Mouse (Mus musculus) neural tube, embryonic 12.5 days (tissue): ENCODE results near the gene Smim14. TPM values are rescaled to one million over a fixed set of nuclear protein-coding genes. Genes with fewer than 3 reads are reported as not detected.
A peak's percentile ranks its signal among the peaks of the same experiment; 100 is the strongest.

ENCODE experiments used
- ATAC-seq: fragments of 200-750 bp; cut with Nextera tagmentation; 2 replicates; pipeline ENCODE4 v1.8.0; 2017; ENCODE audit warnings: low read depth, mild to moderate bottlenecking, moderate TSS enrichment, moderate library complexity; ENCODE audit not compliant: low FRiP score
- H3K27ac ChIP-seq: fragments of 300-500 bp; sonication (generic); 2 replicates; pipeline ENCODE4 v1.5.1; 2016
- H3K27me3 ChIP-seq: fragments of 300-500 bp; sonication (generic); replicated peaks from 2 replicates; pipeline ENCODE4 v1.6.1; 2016; ENCODE audit warnings: mild to moderate bottlenecking
- H3K36me3 ChIP-seq: fragments of 300-500 bp; sonication (generic); 2 replicates; pipeline ENCODE4 v1.6.1; 2016; ENCODE audit warnings: mild to moderate bottlenecking
- H3K4me1 ChIP-seq: fragments of 300-500 bp; sonication (generic); 2 replicates; pipeline ENCODE4 v1.6.1; 2016
- H3K4me2 ChIP-seq: fragments of 300-500 bp; sonication (generic); replicated peaks from 2 replicates; pipeline ENCODE4 v1.6.1; 2016; ENCODE audit warnings: mild to moderate bottlenecking
- H3K4me3 ChIP-seq: fragments of 300-500 bp; sonication (generic); 2 replicates; pipeline ENCODE4 v1.5.1; 2016
- H3K9ac ChIP-seq: fragments of 300-500 bp; sonication (generic); 2 replicates; pipeline ENCODE4 v1.6.1; 2016; ENCODE audit warnings: mild to moderate bottlenecking
- H3K9me3 ChIP-seq: fragments of 300-500 bp; sonication (generic); 2 replicates; pipeline ENCODE4 v1.6.1; 2016; ENCODE audit warnings: mild to moderate bottlenecking
- WGBS: fragments of 180-500 bp; shearing (Covaris S2); methylation state at CpG from one replicate; pipeline ENCODE4 v1.1.7; 2016; 5-methylcytosine and 5-hydroxymethylcytosine counted together
- polyA plus RNA-seq: library from polyadenylated mRNA; unstranded; fragments of >200 nt; fragmentation: Nextera tagmentation; extraction: Ambion mirVana; gene quantifications from 2 replicates; pipeline ENCODE4 v1.2.1, GENCODE M21; 2016

The Smim14 gene
- polyA plus RNA-seq, 1 experiment from 2014 or later = 148 TPM

- WGBS = 88% methylated on average over 3 of the region's 3 CpGs
- ATAC-seq = no peak
- no peaks in the 10 kb centered on the region for H3K36me3 ChIP-seq
- no peak overlapping the region for H3K27ac ChIP-seq
- H3K4me1 ChIP-seq = no peaks in the 10 kb centered on the region
- no peaks in the 10 kb centered on the region for H3K27me3 ChIP-seq
- no peak overlapping the region for H3K9ac ChIP-seq
- no peak overlapping the region for H3K4me2 ChIP-seq
- H3K4me3 ChIP-seq = no peak overlapping the region
- no peaks in the 10 kb centered on the region for H3K9me3 ChIP-seq
Measured at GRCm38 (mm10) chr5:65513506-65513905, 23.5 kb downstream of the Smim14 start.

- Histone ChIP-seq H3K27ac (no peak overlapping the region), H3K4me1 (no peaks in the 10 kb centered on the region), H3K36me3 (no peaks in the 10 kb centered on the region), H3K4me2 (no peak overlapping the region), H3K9ac (no peak overlapping the region), H3K9me3 (no peaks in the 10 kb centered on the region), H3K4me3 (no peak overlapping the region), H3K27me3 (no peaks in the 10 kb centered on the region)
- ATAC-seq = no peak
- 82% methylated on average over 8 of the region's 8 CpGs for WGBS
Measured at GRCm38 (mm10) chr5:65508395-65508794, 28.6 kb downstream of the Smim14 start.

GRCm38 (mm10) chr5:65505786-65506185 is 31.2 kb downstream of the Smim14 start:
- H3K4me1 ChIP-seq = no peaks in the 10 kb centered on the region
- no peaks in the 10 kb centered on the region for H3K36me3 ChIP-seq
- no peak for ATAC-seq
- H3K27me3 ChIP-seq = no peaks in the 10 kb centered on the region
- no peaks in the 10 kb centered on the region for H3K9me3 ChIP-seq
- no peak overlapping the region for H3K9ac ChIP-seq
- WGBS = 9% methylated on average over 8 of the region's 8 CpGs
- no peak overlapping the region for H3K27ac ChIP-seq
- H3K4me2 ChIP-seq = peak overlapping the region; percentile 40
- no peak overlapping the region for H3K4me3 ChIP-seq

GRCm38 (mm10) chr5:65501407-65501806 is 35.6 kb downstream of the Smim14 start:
- H3K4me3 ChIP-seq = no peak overlapping the region
- ATAC-seq = no peak
- no peak overlapping the region for H3K4me2 ChIP-seq
- H3K9me3 ChIP-seq = no peaks in the 10 kb centered on the region
- WGBS = 90% methylated on average over 9 of the region's 9 CpGs
- H3K27me3 ChIP-seq = no peaks in the 10 kb centered on the region
- no peak overlapping the region for H3K27ac ChIP-seq
- no peaks in the 10 kb centered on the region for H3K4me1 ChIP-seq
- no peaks in the 10 kb centered on the region for H3K36me3 ChIP-seq
- H3K9ac ChIP-seq = no peak overlapping the region

- H3K9ac ChIP-seq = no peak overlapping the region
- H3K4me3 ChIP-seq = no peak overlapping the region
- no peaks in the 10 kb centered on the region for H3K36me3 ChIP-seq
- H3K27me3 ChIP-seq = no peaks in the 10 kb centered on the region
- no peaks in the 10 kb centered on the region for H3K9me3 ChIP-seq
- no peak for ATAC-seq
- no peaks in the 10 kb centered on the region for H3K4me1 ChIP-seq
- H3K4me2 ChIP-seq = no peak overlapping the region
- no peak overlapping the region for H3K27ac ChIP-seq
- WGBS = 85% methylated on average over 7 of the region's 7 CpGs
Measured at GRCm38 (mm10) chr5:65500231-65500630, 36.8 kb downstream of the Smim14 start.

GRCm38 (mm10) chr5:65492716-65493531 is 44.1 kb downstream of the Smim14 start, which contains the start of gene Gm43552:
Gene Gm43552, minus strand, starts transcription at chr5:65492833.
- peak within 1 kb of the TSS; percentile 84 for H3K27ac ChIP-seq
- H3K9me3 ChIP-seq = no peaks in the 10 kb centered on the region
- H3K9ac ChIP-seq = peak within 1 kb of the TSS; percentile 96

DNA sequence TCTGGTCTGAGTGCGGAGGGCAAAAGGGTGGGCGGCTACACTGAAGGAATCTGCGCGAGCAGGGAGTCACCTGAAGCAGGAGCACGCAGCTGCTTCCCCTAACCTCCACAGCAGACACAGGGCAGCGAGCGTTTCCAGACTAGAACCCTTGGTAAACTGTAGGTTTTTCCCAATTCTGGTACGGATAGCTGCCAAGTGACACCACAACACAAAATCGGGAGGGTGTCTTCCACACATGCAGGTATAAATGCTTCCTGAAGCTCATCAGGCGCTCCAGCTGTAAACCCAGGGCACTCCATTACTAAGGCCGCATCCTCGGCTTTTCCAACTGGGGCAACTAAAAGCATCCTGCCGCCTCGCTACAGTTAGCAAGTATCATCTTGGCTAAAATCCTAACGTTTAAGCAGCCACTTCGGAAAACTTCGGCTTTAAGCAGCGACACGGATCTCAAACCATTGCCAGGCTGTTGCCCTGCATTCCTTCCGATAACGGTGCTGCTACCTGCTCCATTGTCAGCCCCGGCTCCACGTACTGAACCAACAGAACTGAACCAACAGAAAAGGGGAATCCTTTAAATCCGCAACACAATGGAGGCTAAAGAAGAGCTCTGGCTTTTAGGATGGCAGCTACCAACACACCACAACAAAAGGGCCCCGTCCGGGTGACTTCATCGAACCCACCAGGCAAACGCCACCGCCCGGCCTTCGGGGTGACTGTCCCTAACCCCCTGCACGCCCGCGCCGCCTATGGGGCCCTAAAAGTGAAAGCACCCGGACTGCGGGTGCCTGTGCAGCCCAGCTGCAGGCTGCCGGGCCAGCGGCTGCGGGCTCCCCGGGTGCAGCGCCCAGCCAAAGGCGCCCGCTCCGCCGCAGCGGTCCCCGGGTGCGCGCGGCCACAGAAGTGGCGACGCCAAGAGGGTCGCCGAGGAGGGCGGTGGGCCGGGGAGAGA is 44.9 kb downstream of the Smim14 start:
- H3K4me3 ChIP-seq = peak overlapping the region; percentile 92
- H3K27ac ChIP-seq = peak overlapping the region; percentile 84
- no peaks in the 10 kb centered on the region for H3K36me3 ChIP-seq
- H3K4me2 ChIP-seq = peak overlapping the region; percentile 85
- WGBS = 1% methylated on average over 43 of the region's 57 CpGs
- peaks cover 6% of the 10 kb centered on the region for H3K4me1 ChIP-seq
- peak overlapping the region; percentile 96 for H3K9ac ChIP-seq
- H3K27me3 ChIP-seq = no peaks in the 10 kb centered on the region
- ATAC-seq = peak; percentile 88
- H3K9me3 ChIP-seq = no peaks in the 10 kb centered on the region

More at GRCm38 (mm10) chr5:65492716-65493531, 44.1 kb downstream of the Smim14 start, which contains the start of gene Gm43552:
- H3K27me3 ChIP-seq = no peaks in the 10 kb centered on the region
- peaks cover 6% of the 10 kb centered on the region for H3K4me1 ChIP-seq
- peak within 1 kb of the TSS; percentile 92 for H3K4me3 ChIP-seq
- H3K36me3 ChIP-seq = no peaks in the 10 kb centered on the region
- WGBS = under 1% methylated on average over 68 of the region's 69 CpGs
- H3K4me2 ChIP-seq = peak within 1 kb of the TSS; percentile 85
- peak; percentile 97 for ATAC-seq

DNA sequence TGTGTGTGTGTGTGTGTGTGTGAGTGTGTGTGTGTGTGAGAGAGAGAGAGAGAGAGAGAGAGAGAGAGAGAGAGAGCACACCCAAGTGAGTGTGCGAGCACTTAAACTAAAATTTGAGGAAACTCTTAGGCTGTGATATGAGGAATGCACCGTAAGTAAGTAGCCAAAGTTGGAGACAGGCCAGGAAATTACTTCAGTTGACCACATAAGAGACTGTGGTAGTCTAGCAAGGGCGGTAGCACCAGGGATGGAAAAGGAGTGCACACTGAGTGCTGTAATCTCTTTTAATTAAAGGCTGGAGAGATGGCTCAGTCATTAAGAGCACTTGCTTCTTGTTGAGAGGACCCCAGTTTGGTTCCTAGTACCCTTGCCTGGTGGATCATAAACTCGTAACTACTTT is 47.2 kb downstream of the Smim14 start:
- H3K4me3 ChIP-seq = no peak overlapping the region
- no peaks in the 10 kb centered on the region for H3K9me3 ChIP-seq
- 89% methylated on average over 4 of the region's 4 CpGs for WGBS
- peaks cover 6% of the 10 kb centered on the region for H3K4me1 ChIP-seq
- no peaks in the 10 kb centered on the region for H3K36me3 ChIP-seq
- H3K9ac ChIP-seq = no peak overlapping the region
- H3K27me3 ChIP-seq = no peaks in the 10 kb centered on the region
- H3K4me2 ChIP-seq = no peak overlapping the region
- H3K27ac ChIP-seq = no peak overlapping the region
- no peak for ATAC-seq

GRCm38 (mm10) chr5:65488725-65489124 is 48.3 kb downstream of the Smim14 start:
- H3K27ac ChIP-seq = no peak overlapping the region
- 84% methylated on average over 7 of the region's 7 CpGs for WGBS
- peaks cover 6% of the 10 kb centered on the region for H3K4me1 ChIP-seq
- H3K9me3 ChIP-seq = no peaks in the 10 kb centered on the region
- H3K4me2 ChIP-seq = no peak overlapping the region
- no peak overlapping the region for H3K9ac ChIP-seq
- no peaks in the 10 kb centered on the region for H3K27me3 ChIP-seq
- no peak for ATAC-seq
- H3K4me3 ChIP-seq = no peak overlapping the region
- no peaks in the 10 kb centered on the region for H3K36me3 ChIP-seq

DNA sequence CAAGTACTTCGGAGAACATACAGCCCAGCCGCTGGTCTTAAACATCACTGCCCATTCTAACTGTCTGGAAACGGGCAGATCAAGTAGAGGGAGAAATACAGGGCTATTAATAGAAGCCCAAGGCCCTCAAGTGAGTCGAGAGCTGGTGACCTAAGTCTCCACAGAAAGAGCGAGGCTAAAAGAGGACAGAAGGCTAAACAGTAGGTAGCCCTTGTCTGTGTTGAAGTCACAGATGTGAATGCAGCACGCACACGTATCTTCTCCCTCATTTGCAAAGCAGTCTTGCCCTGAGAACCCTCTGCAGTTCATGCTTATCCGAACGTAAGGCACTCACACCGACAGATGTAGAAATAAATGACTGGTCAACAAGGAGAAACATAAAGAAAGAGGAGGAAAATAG is 49.6 kb downstream of the Smim14 start:
- Histone ChIP-seq H3K4me2 (no peak overlapping the region), H3K27ac (no peak overlapping the region), H3K36me3 (no peaks in the 10 kb centered on the region), H3K4me1 (peaks cover 6% of the 10 kb centered on the region), H3K4me3 (no peak overlapping the region), H3K27me3 (no peaks in the 10 kb centered on the region), H3K9me3 (no peaks in the 10 kb centered on the region), H3K9ac (no peak overlapping the region)
- ATAC-seq = no peak
- 88% methylated on average over 10 of the region's 10 CpGs for WGBS

DNA sequence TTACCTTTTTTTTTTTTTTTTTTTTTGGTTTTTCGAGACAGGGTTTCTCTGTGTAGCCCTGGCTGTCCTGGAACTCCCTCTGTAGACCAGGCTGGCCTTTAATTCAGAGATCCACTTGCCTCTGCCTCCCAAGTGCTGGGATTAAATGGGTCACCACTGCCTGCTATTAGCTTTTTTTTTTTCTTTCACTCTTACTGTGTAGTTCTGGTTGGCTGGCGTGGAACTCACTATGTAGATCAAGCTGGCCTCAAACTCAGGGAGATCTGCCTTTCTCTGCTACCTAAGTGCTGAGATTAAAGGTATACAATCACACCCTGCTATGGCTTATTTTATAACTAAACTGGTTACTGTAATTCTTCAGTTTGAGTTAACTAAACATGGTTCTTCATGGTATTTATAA is 50.5 kb downstream of the Smim14 start:
- H3K4me1 ChIP-seq = peaks cover 2% of the 10 kb centered on the region
- no peak overlapping the region for H3K27ac ChIP-seq
- H3K4me3 ChIP-seq = no peak overlapping the region
- H3K4me2 ChIP-seq = no peak overlapping the region
- no peaks in the 10 kb centered on the region for H3K27me3 ChIP-seq
- no peak overlapping the region for H3K9ac ChIP-seq
- H3K9me3 ChIP-seq = no peaks in the 10 kb centered on the region
- H3K36me3 ChIP-seq = no peaks in the 10 kb centered on the region
- WGBS = 84% methylated on average over 2 of the region's 2 CpGs
- no peak for ATAC-seq

GRCm38 (mm10) chr5:65482996-65483395 is 54.0 kb downstream of the Smim14 start:
- ATAC-seq = no peak
- H3K27me3 ChIP-seq = no peaks in the 10 kb centered on the region
- no peaks in the 10 kb centered on the region for H3K36me3 ChIP-seq
- no peaks in the 10 kb centered on the region for H3K4me1 ChIP-seq
- H3K4me2 ChIP-seq = no peak overlapping the region
- no peak overlapping the region for H3K4me3 ChIP-seq
- H3K9me3 ChIP-seq = no peaks in the 10 kb centered on the region
- no peak overlapping the region for H3K27ac ChIP-seq
- H3K9ac ChIP-seq = no peak overlapping the region
- WGBS = 86% methylated on average over 4 of the region's 4 CpGs
